Mouse (Mus musculus) lung, postnatal 4 days (tissue): Measurements from ENCODE around the gene Smg8.
A peak's percentile ranks its signal among the peaks of the same experiment; 100 is the strongest.

Experiments used
- DNase-seq, 2 experiments: peaks; one replicate each; pipeline ENCODE4 v3.0.0; 2021

Smg8 gene

DNA sequence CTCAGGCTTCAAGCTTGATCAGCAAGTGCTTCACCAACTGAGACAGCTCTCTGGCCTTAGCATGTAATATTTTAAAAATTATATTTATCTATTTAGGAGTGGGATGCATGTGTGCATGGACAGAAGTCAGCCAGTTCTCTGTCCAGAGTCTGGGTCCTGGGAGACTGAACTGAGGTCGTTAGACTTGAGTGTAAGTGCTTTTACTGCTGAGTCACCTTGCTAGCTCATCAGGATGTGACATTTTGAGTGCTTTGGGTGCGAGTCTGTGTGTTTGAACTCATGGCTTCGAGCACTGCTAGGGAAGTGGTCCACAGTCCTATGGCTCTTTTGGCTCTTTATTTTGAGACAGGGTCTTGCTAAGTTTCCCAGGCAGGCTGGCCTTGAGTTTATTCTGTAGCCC is 43.5 kb downstream of the Smg8 start:
- no peak for DNase-seq

- peak; percentile 62 to 80 for DNase-seq
These were observed 47.1 kb downstream of the Smg8 start for GRCm38 (mm10) chr11:87039307-87039963.

- no peak for DNase-seq
These were observed 50.4 kb downstream of the Smg8 start for GRCm38 (mm10) chr11:87036180-87036579.

- DNase-seq = no peak
These were observed 58.4 kb downstream of the Smg8 start for GRCm38 (mm10) chr11:87028212-87028611.
